Mouse (Mus musculus) forebrain, embryonic 12.5 days (tissue): ENCODE data around the gene AY074887. TPM values are rescaled to one million over a fixed set of nuclear protein-coding genes. Genes with fewer than 3 reads are reported as not detected.
"Not testable (repeated sequence)": the region's sequence is repeated elsewhere in the genome, so short reads cannot be mapped to it uniquely, and the experiment has no call there.

Experiments
- ATAC-seq: fragments of 200-750 bp; cut with Nextera tagmentation; 2 replicates; pipeline ENCODE4 v1.8.0; 2017; ENCODE audit warnings: moderate TSS enrichment; ENCODE audit not compliant: low FRiP score
- H3K27ac ChIP-seq: fragments of 300-500 bp; sonication (generic); 2 replicates; pipeline ENCODE4 v1.5.1; 2016; ENCODE audit warnings: mild to moderate bottlenecking
- H3K27me3 ChIP-seq: fragments of 300-500 bp; sonication (generic); 2 replicates; pipeline ENCODE4 v1.6.1; 2016; ENCODE audit warnings: mild to moderate bottlenecking
- H3K36me3 ChIP-seq: fragments of 300-500 bp; sonication (generic); replicated peaks from 2 replicates; pipeline ENCODE4 v1.6.1; 2016; ENCODE audit warnings: mild to moderate bottlenecking
- H3K4me1 ChIP-seq: fragments of 300-500 bp; sonication (generic); 2 replicates; pipeline ENCODE4 v1.6.1; 2016
- H3K4me2 ChIP-seq: fragments of 300-500 bp; sonication (generic); 2 replicates; pipeline ENCODE4 v1.6.1; 2016; ENCODE audit warnings: mild to moderate bottlenecking, moderate library complexity
- H3K4me3 ChIP-seq: fragments of 300-500 bp; sonication (generic); replicated peaks from 2 replicates; pipeline ENCODE4 v1.5.1; 2016; ENCODE audit warnings: mild to moderate bottlenecking
- H3K9ac ChIP-seq: fragments of 300-500 bp; sonication (generic); 2 replicates; pipeline ENCODE4 v1.6.1; 2016; ENCODE audit warnings: mild to moderate bottlenecking
- H3K9me3 ChIP-seq: fragments of 300-500 bp; sonication (generic); 2 replicates; pipeline ENCODE4 v1.6.1; 2016
- WGBS: fragments of 180-500 bp; shearing (Covaris S2); methylation state at CpG from one replicate; pipeline ENCODE4 v1.1.7; 2016; 5-methylcytosine and 5-hydroxymethylcytosine counted together
- polyA plus RNA-seq: library from polyadenylated mRNA; unstranded; fragments of >200 nt; fragmentation: Nextera tagmentation; extraction: Ambion mirVana; gene quantifications from 2 replicates; pipeline ENCODE4 v1.2.1, GENCODE M21; 2016

The AY074887 gene
- polyA plus RNA-seq = 0.91 and 1.1 TPM in 2 replicates

GRCm38 (mm10) chr9:54950575-54951321, at the start of gene AY074887, which contains the start of gene Psma4:
AY074887 (minus strand) TSS chr9:54950998.
Psma4 (plus strand) TSS chr9:54950790.
- H3K4me1 ChIP-seq = peaks cover 22% of the 10 kb centered on the region
- peak; percentile 100 for ATAC-seq
- 1% methylated on average over 64 of the region's 65 CpGs for WGBS

DNA sequence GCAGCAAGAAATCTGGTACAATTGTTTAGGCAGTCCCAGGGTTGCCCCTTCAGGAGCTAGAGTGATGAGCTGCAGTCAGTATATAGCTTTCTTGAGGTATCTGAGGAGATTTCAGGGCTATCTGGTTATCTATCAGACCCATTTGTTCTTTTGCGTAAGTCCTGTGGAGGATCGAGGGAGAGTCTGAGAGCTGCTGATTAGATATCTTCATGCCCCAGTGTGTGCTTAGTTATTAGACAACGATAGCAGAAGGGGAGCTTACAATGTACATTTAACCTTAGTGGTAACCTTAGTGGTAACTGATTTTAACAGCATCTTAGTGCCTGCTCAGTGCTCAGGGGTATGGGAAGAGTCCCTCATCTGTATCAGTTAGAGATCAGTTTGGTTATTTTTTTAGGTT, 44.8 kb upstream of the AY074887 start:
- H3K9ac ChIP-seq = no peak overlapping the region
- H3K4me2 ChIP-seq = no peak overlapping the region
- no peaks in the 10 kb centered on the region for H3K4me1 ChIP-seq
- no peaks in the 10 kb centered on the region for H3K36me3 ChIP-seq
- H3K27me3 ChIP-seq = no peaks in the 10 kb centered on the region
- no peaks in the 10 kb centered on the region for H3K9me3 ChIP-seq
- H3K27ac ChIP-seq = no peak overlapping the region
- WGBS = 94% methylated on average over 3 of the region's 3 CpGs
- no peak for ATAC-seq
- no peak overlapping the region for H3K4me3 ChIP-seq

More at GRCm38 (mm10) chr9:54950575-54951321, at the start of gene AY074887, which contains the start of gene Psma4:
- Histone ChIP-seq H3K36me3 (peaks cover 30% of the 10 kb centered on the region), H3K27me3 (no peaks in the 10 kb centered on the region), H3K4me3 (peak within 1 kb of the TSS; percentile 88), H3K4me2 (peak within 1 kb of the TSS; percentile 71), H3K27ac (peak within 1 kb of the TSS; percentile 95), H3K9ac (peak within 1 kb of the TSS; percentile 91), H3K9me3 (no peaks in the 10 kb centered on the region)

GRCm38 (mm10) chr9:54994381-54994780, 43.6 kb upstream of the AY074887 start:
- no peaks in the 10 kb centered on the region for H3K9me3 ChIP-seq
- H3K36me3 ChIP-seq = no peaks in the 10 kb centered on the region
- no peak overlapping the region for H3K4me2 ChIP-seq
- ATAC-seq = no peak
- no peak overlapping the region for H3K4me3 ChIP-seq
- H3K9ac ChIP-seq = no peak overlapping the region
- WGBS = 46% methylated on average over 3 of the region's 3 CpGs
- H3K27me3 ChIP-seq = no peaks in the 10 kb centered on the region
- no peak overlapping the region for H3K27ac ChIP-seq
- H3K4me1 ChIP-seq = no peaks in the 10 kb centered on the region

GRCm38 (mm10) chr9:54990362-54990761, 39.6 kb upstream of the AY074887 start:
- H3K9me3 ChIP-seq = no peaks in the 10 kb centered on the region
- H3K36me3 ChIP-seq = no peaks in the 10 kb centered on the region
- no peaks in the 10 kb centered on the region for H3K27me3 ChIP-seq
- H3K27ac ChIP-seq = no peak overlapping the region
- H3K4me1 ChIP-seq = no peaks in the 10 kb centered on the region
- no peak overlapping the region for H3K9ac ChIP-seq
- ATAC-seq = no peak
- 78% methylated on average over 3 of the region's 3 CpGs for WGBS
- H3K4me2 ChIP-seq = no peak overlapping the region
- H3K4me3 ChIP-seq = no peak overlapping the region

GRCm38 (mm10) chr9:54982401-54982800, 31.6 kb upstream of the AY074887 start:
- Histone ChIP-seq H3K4me2 (peak overlapping the region; percentile 90), H3K4me3 (peak overlapping the region; percentile 64), H3K27ac (no peak overlapping the region), H3K4me1 (peaks cover 13% of the 10 kb centered on the region), H3K36me3 (no peaks in the 10 kb centered on the region), H3K9ac (no peak overlapping the region), H3K9me3 (no peaks in the 10 kb centered on the region), H3K27me3 (peaks cover 47% of the 10 kb centered on the region)
- no peak for ATAC-seq
- WGBS = 6% methylated on average over 7 of the region's 7 CpGs

DNA sequence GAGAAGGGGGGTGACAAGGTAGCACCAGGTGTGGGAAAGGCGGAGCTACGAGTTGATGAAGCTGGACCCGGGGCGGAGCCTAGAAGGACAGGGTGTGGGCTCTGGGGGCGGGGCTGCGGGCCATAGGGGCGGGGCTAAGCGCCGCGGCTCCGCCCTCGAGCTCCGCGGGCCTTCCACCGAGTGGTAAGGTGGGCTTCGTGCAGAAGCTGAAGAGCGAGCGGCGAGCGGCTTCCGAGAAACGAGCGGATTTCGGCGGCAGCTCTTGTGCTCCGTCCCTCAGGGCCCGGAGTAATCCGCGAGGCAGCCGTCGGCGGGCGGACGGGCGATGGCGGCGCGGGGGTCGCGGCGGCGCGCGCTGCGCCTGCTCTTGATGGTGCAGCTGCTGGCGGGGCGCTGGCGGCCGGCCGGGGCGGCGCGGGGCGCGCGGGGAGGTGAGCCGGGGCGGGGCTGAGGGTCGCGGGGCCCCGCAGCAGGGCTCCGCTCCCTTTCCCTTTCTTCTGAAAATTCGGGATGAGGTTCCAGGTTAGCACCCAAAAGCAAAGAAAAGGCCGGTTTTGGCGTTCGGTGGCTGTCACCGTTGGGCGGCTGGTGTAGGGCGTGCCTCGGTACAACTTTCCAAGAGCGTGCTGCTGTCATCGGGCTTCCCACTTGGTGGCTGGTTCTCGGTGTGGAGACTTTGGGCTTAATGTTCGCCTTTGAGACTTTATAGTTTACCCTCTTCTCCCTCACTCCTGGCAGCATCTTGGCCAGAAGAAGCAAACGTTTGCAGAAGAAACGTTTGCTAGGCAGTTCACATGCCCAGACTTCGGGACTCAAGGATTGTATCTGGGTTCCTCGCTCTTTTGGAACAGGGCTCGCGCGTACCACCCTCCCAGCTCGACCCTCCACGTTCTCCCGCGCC, 30.7 kb upstream of the AY074887 start:
- Histone ChIP-seq H3K36me3 (no peaks in the 10 kb centered on the region), H3K27ac (no peak overlapping the region), H3K4me2 (peak overlapping the region; percentile 90), H3K9me3 (no peaks in the 10 kb centered on the region), H3K9ac (peak overlapping the region; percentile 56), H3K27me3 (peaks cover 47% of the 10 kb centered on the region), H3K4me1 (peaks cover 13% of the 10 kb centered on the region), H3K4me3 (peak overlapping the region; percentile 64)
- ATAC-seq = peak; percentile 93
- 1% methylated on average over 77 of the region's 85 CpGs for WGBS

DNA sequence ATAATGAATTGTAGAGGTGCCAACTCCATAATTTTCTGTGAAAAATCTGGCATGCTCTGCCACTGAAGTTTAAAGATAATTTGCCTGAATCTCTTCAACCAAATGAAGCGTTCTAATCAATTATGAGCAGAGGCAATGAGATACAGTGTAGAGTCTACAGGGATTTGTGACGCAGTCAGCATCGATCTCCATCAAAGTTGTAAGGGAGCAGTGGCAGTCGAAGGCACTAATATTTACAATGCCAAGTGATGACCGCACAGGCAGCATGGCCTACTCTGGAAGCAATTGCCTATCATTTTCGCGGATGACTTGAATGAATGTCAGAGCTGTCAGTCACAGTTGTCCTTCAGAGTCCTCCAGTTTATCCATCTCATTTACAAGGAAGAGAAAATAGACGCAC, 29.9 kb upstream of the AY074887 start, which contains the start of gene Chrna5:
Gene Chrna5 (plus strand): TSS at position 207 of the 400 bp plus-strand sequence.
- Histone ChIP-seq H3K9ac (peak within 1 kb of the TSS; percentile 56), H3K27ac (no peak within 1 kb of the TSS), H3K36me3 (no peaks in the 10 kb centered on the region), H3K9me3 (no peaks in the 10 kb centered on the region), H3K4me1 (peaks cover 13% of the 10 kb centered on the region), H3K4me2 (peak within 1 kb of the TSS; percentile 90), H3K27me3 (peaks cover 47% of the 10 kb centered on the region), H3K4me3 (peak within 1 kb of the TSS; percentile 64)
- WGBS = 74% methylated on average over 8 of the region's 8 CpGs
- ATAC-seq = peak; percentile 27; the same call in 1 of the 2 replicates

DNA sequence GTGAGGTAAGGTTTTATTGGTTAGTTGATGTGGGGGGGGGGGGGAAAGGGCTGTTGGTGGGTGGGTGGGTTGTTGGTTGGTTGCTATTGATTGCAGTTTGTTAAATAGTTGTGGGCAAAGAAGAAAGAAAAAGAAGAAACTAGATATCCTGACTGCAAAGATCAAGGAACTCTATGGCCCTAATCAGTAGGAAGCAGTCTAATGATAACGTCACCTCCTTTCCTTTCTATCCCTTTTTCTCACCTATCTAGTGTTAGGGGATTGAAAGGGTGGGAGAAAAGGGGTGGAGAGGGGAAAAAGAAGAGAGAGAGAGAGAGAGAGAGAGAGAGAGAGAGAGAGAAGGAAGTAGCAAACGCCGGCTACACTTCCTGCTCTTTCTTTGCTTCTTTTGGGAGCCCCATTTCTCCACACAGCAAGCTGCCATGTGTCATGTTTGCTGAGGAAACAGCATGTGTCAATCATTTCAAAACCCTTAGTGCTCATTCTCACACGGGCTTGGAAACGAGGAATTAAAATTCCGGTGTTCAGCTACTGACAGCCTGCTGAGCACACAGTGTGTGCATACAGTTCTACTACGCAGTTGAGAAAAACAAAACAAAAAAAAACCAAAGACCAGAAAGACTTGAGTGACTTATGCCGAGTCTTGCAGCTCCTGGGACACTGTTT, 19.3 kb upstream of the AY074887 start:
- Histone ChIP-seq H3K9me3 (no peaks in the 10 kb centered on the region), H3K9ac (no peak overlapping the region), H3K27me3 (no peaks in the 10 kb centered on the region), H3K27ac (no peak overlapping the region), H3K4me2 (no peak overlapping the region), H3K4me1 (peaks cover 5% of the 10 kb centered on the region; the same call in 1 of the 2 replicates), H3K4me3 (no peak overlapping the region), H3K36me3 (no peaks in the 10 kb centered on the region)
- ATAC-seq = no peak
- WGBS = 63% methylated on average over 8 of the region's 8 CpGs

DNA sequence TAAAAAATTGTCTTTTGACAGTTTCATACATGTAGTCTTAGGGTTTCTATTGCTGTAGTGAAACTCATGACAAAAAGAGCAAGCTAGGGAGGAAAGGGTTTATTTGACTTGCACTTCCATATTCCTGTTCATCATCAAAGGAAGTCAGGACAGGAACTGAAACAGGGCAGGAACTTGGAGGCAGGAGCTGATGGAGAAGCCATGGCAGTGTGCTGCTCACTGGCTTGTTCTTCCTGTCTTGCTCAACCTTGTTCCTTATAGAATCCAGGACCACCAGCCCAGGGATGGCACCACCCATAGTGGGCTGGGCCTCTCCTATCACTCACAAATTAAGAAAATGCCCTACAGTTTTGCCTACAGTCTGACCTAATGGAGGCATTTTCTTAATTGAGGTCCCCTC, 12.9 kb upstream of the AY074887 start:
- H3K4me1 ChIP-seq = no peaks in the 10 kb centered on the region
- peaks cover 4% of the 10 kb centered on the region; the same call in 1 of the 2 replicates for H3K9me3 ChIP-seq
- H3K9ac ChIP-seq = no peak overlapping the region
- H3K36me3 ChIP-seq = peaks cover 16% of the 10 kb centered on the region
- no peak overlapping the region for H3K4me2 ChIP-seq
- no peaks in the 10 kb centered on the region for H3K27me3 ChIP-seq
- H3K4me3 ChIP-seq = no peak overlapping the region
- H3K27ac ChIP-seq = no peak overlapping the region
- ATAC-seq = no peak

DNA sequence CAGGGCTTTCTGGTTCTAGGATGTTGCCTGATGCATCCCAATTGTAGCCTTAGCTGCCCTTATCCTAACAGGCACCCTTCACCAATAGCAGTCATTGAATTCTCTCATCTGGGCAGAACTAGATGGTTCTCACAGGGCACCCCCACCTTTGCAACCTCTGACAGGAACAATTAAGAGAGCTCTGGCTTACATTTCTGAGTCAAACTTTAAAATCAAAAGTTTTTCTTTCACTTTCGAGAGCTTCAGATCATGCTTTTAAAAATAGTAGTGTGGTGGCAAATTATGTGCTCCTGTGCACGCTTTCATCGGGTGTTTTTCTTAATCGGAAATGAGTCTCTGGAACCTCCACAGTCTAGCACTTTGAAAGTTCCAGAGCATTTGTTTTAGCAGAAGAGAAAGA, 10.3 kb upstream of the AY074887 start:
- Histone ChIP-seq H3K9me3 (peaks cover 4% of the 10 kb centered on the region; the same call in 1 of the 2 replicates), H3K36me3 (peaks cover 41% of the 10 kb centered on the region), H3K4me3 (no peak overlapping the region), H3K9ac (no peak overlapping the region), H3K27ac (no peak overlapping the region), H3K27me3 (no peaks in the 10 kb centered on the region), H3K4me1 (no peaks in the 10 kb centered on the region), H3K4me2 (no peak overlapping the region)
- no peak for ATAC-seq
- 94% methylated on average over 4 of the region's 4 CpGs for WGBS

- ATAC-seq, H3K9me3 ChIP-seq, H3K27me3 ChIP-seq: not testable (repeated sequence)
- H3K36me3 ChIP-seq = peaks cover 24% of the 10 kb centered on the region
- H3K27ac ChIP-seq = peak overlapping the region; percentile 95; the same call in 1 of the 2 replicates
- H3K9ac ChIP-seq = 0 out of 2 replicates have a peak overlapping the region, but pooled peaks have one; percentile 91
- peaks cover 22% of the 10 kb centered on the region for H3K4me1 ChIP-seq
- H3K4me3 ChIP-seq = peak overlapping the region; percentile 88
- peak overlapping the region; percentile 71 for H3K4me2 ChIP-seq
- WGBS = 49% methylated on average over 8 of the region's 8 CpGs
Observed at GRCm38 (mm10) chr9:54950162-54950561, 636 bp downstream of the AY074887 start.

GRCm38 (mm10) chr9:54949465-54949864, 1.3 kb downstream of the AY074887 start:
- ATAC-seq = no peak
- Histone ChIP-seq H3K4me3 (no peak overlapping the region), H3K9me3 (no peaks in the 10 kb centered on the region), H3K4me2 (no peak overlapping the region), H3K27ac (no peak overlapping the region), H3K9ac (no peak overlapping the region), H3K27me3 (no peaks in the 10 kb centered on the region), H3K4me1 (peaks cover 22% of the 10 kb centered on the region), H3K36me3 (peaks cover 19% of the 10 kb centered on the region)
